Mouse (Mus musculus) ZHBTc4 (cell line): Measurements from ENCODE around the gene Trem3.

Source experiments
- DNase-seq: peaks from one replicate; pipeline ENCODE4 v3.0.0-alpha.2; 2011; ENCODE audit warnings: low read depth, low spot score

Trem3 gene

DNA sequence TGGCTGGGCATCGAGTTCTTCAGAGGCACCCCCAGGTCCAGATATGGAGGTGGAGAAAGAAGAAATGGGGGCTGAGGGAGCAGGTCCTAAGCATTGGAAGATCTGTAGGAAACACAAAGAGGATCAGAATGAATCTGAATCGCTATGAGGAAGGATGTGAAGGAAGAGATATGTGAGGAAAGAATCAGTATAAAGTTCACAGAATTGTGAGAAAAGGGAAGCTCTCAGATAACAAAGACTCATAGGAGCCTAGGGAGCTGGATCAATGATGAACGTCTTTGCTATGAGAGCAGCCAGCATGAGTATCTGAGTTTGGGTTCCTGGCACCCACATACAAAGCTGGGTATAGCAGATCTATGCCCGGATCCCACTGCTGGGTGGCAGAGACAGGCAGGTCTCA, 22.3 kb downstream of the Trem3 start:
- DNase-seq: no peak

- DNase-seq: peak; percentile 32
These were observed 24.6 kb downstream of the Trem3 start for GRCm38 (mm10) chr17:48272158-48272557.

- no peak for DNase-seq
These were observed 25.0 kb downstream of the Trem3 start for GRCm38 (mm10) chr17:48272598-48272997.

- DNase-seq: no peak
These were observed 26.5 kb downstream of the Trem3 start for GRCm38 (mm10) chr17:48274098-48274497.

- DNase-seq: peak; percentile 92
These were observed 27.3 kb downstream of the Trem3 start for GRCm38 (mm10) chr17:48274885-48275284.

DNA sequence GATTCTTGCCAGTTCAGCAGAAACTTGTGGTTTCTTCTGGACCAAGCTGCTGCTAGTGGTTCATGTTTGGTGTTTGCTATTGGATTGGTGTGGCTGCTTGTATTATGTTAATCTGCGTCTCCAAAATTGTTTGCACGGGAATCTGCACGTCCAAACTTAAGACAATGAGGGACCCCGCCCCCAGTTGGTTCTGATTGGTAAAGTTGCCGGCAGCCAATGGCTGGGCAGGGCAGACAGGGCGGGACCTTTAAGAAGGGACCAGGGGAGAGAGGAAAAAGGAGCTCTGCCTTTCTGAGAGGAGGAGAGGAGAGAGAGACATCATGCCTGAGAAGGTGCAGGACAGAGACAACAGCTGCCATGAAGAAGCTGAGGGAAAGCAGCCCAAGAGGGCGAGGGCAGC, 28.2 kb downstream of the Trem3 start:
- peak; percentile 65 for DNase-seq

DNA sequence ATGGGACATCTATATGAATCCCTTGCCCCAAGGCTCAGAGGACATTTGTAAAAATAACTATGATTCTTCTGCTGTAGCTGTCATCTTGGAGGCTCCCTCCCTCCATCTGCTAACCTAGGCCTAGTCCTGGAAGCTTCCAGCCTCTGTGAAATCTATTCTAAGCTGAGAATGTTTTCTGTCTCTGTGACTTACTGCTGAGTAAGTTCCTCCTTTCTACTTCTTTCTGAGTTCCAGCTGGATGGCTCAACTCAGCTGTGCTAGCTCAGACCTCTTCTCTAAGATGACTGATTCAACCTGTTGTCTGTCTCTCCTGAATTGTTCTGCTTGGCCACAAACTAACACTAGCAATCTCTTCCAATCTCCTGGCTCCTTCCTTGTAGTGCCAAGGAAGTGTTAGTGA, 30.8 kb downstream of the Trem3 start:
- no peak for DNase-seq

DNA sequence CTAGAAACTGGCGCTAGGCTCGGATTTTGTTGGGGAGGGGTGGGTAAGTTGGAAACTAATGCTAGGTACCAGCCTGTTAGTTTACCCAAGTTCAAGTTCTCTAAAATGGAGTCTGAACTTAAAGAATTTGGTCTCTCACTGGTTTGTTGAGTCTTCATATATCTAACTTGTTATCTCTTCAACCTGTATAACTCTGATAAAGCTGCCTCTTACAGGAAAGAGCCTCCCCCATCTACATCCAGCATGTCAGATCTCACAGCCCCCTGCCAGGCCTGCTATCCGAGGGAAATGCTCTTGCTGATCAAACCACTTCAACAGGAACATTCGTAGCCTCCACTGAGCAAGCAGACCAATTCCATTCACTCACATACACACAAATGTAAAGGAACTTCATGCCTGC, 31.4 kb downstream of the Trem3 start:
- DNase-seq: no peak

DNA sequence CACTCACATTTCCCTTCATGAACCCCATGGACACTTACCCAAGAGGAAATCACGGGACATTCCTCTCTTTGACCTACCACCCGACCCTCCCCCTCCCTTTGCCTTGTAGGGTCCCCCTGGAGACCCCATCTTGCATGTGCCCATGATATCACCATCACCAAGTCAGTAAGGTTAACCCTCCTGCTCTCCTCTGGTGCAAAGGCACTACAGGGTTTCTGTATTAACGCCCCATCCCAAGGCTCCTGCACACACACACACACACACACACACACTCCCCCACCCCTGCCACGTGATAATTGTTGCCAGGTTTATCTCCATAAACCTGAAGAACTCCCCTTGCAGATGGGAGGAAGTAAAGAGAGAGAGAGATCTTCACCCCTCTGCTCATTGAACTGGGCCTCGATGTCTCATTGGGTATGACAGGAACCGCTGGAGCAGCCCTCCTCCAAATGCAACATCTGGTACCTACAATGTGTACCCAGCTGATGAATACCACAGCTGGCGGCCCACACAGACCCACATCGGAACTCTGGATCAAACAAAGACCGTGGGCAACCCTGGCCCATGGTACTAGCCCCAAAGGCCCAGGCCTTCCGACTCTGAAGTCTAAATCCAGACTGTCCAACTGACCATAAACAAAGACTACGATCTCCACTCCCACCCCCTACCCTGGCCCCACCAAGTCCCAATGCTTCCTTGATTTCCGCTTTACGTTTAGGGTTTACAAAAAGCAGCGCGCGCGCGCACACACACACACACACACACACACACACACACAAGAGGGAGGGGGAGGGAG, 33.6 kb downstream of the Trem3 start:
- DNase-seq: no peak

GRCm38 (mm10) chr17:48281739-48282085, 34.1 kb downstream of the Trem3 start:
- peak; percentile 58 for DNase-seq

DNA sequence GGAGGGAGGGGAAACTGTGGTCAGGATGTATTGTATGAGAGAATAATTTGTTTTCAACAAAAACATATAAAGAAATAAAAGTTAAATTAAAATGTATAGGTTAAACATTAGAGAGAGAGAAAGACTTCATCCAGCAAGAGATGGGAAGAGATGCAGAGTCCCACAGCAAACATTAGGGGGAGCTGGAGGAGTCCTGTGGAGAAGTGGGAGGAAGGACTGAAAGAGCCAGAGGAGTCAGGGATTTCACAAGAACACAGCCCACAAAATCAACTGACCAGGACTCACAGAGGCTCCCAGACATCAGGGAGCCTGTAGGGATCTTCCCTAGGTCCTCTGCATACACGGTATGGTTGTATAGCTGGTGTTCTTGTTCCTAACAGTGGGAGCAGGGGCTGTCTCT, 39.2 kb downstream of the Trem3 start:
- DNase-seq: peak; percentile 48

GRCm38 (mm10) chr17:48287276-48287675, 39.7 kb downstream of the Trem3 start:
- DNase-seq: peak; percentile 40

GRCm38 (mm10) chr17:48293500-48294194, 46.1 kb downstream of the Trem3 start:
- no peak for DNase-seq

DNA sequence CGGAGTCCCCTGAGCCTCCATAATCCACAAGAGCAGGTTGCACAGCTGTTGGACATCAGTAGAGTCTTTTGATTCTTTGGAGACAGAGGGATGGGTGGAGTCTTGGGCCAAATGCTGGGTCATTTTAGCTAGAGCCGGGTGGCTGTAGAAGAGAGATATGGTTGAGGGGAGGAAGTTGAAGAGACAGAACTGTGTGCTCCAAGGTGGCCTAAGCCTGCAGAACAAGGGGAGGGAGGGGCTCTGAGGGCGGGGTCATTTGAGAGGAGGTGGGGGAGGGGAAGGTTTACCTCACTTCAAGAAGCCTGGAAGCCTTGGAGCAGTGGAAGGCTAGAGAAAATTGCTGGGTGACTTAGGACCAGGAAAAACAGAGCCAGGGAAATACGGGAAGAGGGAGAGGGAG, 51.6 kb downstream of the Trem3 start, which contains the start of gene Treml2:
Gene Treml2, plus strand, starts transcription at position 296 of the 400 bp plus-strand sequence.
- peak; percentile 85 for DNase-seq

DNA sequence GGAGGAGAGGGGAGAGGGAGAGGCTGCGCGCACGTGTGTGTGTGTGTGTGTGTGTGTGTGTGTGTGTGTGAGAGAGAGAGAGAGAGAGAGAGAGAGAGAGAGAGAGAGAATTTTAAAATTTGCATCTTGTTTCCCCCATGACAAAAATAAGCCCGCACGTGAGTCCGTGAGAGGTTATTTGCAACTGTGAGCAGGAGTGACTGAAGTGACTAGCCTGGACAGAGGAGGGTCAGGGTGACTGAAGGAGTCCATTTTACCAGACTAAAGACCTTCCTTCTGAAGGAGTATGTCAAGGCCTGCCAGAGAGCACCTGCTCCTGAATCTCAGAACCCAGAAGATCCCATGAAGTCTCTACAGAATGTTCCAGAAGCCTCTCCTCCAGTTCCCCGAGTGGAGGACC, 52.2 kb downstream of the Trem3 start:
- no peak for DNase-seq

- DNase-seq: no peak
These were observed 52.6 kb downstream of the Trem3 start for GRCm38 (mm10) chr17:48300199-48300598.

- DNase-seq: no peak
These were observed 53.3 kb downstream of the Trem3 start for GRCm38 (mm10) chr17:48300861-48301260.

DNA sequence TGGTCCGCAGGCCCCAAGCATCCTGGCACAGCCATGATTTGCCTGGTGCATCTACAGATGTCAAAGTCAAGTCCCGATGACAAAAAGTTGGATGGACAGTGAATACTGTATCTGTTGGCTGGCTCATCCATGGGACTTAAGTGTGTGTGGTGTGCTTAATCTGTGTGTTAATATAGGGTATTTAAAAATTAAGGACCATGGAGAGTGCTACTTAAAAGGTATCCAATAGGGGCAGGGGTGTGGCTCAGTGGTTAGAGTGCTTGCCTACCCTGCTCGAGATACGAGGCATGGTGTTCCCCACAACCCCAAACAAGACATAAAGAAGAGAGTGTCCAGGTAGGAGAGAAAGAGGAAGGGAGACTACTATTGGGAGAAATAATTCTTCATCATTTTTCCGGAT, 54.2 kb downstream of the Trem3 start:
- DNase-seq: no peak
